Mouse (Mus musculus): Measurements from ENCODE around the gene Zfp36l3. TPM values are rescaled to one million over a fixed set of nuclear protein-coding genes. Genes with fewer than 3 reads are reported as not detected.
"Not testable (repeated sequence)": the region's sequence is repeated elsewhere in the genome, so short reads cannot be mapped to it uniquely, and the experiment has no call there.

The Zfp36l3 gene
- not detected for total RNA-seq (2021)
- long read RNA-seq, experiment 1, result 0 reads
- long read RNA-seq, experiment 2, result 0 reads

DNA sequence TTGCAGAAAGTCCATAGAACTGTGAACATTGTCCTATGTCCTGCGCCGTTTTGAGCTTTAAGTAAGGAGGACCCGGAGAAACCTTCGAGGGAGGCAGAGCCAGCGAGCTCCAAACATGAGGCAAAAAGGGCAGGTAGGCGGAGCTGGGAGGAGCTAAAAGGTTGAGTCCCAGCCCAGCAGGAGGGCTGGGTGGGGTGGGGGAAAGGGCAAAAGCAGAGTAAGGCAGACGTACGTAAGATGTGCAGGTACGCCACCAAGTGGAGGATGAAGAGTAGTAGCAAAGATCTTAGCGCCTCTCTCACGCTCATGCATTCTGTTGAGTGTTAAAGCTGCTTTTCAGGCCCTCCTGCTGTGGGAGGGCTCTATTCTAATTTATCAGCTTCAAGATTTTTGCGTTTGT lies at the start of gene Zfp36l3:
Zfp36l3 (minus strand) TSS at position 119 of the 400 bp plus-strand sequence.
- no peak for DNase-seq
- intact Hi-C loops (cut with DNase I), result no loop called here

DNA sequence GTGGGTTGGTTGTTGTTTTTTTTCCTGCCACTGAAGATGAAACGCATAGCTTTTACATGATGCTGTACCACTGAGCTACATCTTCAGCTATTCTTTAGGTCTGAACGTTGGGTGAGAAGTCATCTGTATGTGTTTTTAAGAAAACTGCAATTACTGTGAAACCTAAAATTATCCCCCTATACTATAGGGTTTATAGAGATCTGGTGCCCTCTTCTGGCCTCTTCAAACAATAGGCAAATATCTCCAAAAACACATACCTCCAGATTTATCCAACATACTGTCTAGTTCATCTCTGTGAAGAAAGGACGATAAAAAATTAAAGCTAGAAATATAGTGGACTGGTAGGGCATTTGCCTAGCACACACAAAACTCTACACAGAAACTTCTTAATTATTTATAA lies 22.9 kb upstream of the Zfp36l3 start:
- no peak for DNase-seq
- intact Hi-C loops (cut with DNase I), result loop anchor here (5.0 kb wide), 1 partner anchor 367 kb away; the partner anchor contains the start of gene Etd

DNA sequence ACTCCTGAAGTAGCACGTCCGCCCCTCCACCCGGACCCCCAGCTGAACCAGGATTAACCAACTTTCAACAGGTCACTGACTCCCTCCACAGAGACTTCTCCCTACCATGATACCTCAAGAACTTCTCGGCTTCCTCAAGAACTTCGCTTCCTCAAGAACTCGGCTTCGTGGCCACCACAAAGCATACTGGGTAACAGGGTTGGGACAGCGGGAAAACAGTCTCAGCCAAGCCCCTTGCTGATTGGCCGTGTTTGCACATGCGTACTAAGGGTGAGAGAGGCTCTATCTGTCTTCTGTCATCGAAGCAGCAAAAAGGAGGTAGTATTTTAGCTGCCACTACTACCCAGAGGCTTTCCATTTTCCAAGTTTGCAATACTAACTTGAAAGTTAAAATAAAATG lies 21.3 kb upstream of the Zfp36l3 start, which contains the start of gene Xlr:
Xlr (minus strand) TSS at position 188 of the 400 bp plus-strand sequence.
- not testable (repeated sequence) for DNase-seq
- intact Hi-C loops (cut with DNase I), result loop anchor here (5.0 kb wide), 1 partner anchor 365 kb away; the partner anchor contains the start of gene Etd

DNA sequence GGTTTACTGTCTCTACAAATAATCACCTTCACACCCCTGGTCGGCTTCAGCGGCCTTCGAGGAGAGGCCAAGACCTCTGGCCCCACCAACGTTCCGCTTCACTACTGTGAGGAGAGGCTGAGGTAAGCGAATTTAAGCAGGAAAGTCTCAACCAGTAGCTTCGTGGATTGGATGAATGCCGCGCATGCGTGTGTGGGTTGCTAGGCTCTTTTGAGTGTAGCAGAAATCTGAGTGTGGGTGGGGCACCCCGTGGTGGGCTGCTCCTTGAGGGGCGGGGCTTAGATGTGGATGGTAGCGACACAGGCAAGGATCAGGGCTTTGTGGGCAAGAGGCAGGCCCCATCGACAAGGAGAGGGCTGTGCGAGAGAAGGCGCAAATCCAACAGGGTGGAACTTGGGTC lies 18.5 kb downstream of the Zfp36l3 start, which contains the start of gene 1700013H16Rik:
1700013H16Rik (minus strand) TSS at position 96 of the 400 bp plus-strand sequence.
- intact Hi-C loops (cut with DNase I), result no loop called here
- no peak for DNase-seq

DNA sequence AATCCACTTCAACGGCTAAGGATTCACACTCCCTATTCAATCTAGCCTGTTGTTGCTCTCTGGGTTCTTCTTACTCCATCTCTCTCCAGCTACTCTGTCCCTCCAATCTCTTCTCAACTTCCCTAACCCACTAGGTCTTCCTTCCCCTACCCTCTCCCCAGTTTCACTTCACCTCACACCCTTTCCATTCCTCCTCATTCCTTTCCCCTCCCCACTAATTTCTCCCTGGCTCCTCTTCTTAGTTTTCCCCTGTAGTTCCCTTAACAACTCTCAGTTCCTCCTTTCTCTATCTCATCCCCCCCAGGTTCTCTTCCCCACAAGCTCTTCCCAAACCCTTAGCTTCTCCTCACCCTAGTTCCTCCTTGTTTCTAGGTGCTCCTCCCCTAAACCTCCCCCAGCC lies 23.3 kb downstream of the Zfp36l3 start:
- intact Hi-C loops (cut with DNase I), result no loop called here
- DNase-seq, result no peak

DNA sequence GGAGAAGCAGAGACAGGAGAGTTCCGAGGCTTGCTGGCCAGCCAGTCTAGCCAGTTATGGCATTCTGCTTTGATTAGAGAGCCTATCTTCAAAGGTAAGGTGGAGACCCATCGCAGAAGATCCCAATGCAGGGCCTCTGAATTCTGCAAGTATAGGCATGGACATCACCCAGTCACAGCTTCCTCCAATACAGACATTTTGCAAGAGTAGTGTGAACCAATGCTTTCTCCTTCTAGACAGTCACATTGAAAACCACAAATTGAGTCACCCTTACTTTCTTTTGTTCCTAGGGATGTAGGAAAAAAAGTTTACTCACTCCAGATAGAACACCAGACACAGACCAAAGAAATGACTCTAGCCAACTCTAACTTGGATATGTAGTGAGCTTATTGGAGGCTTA lies 47.2 kb downstream of the Zfp36l3 start:
- intact Hi-C loops (cut with DNase I), result no loop called here
- no peak for DNase-seq

DNA sequence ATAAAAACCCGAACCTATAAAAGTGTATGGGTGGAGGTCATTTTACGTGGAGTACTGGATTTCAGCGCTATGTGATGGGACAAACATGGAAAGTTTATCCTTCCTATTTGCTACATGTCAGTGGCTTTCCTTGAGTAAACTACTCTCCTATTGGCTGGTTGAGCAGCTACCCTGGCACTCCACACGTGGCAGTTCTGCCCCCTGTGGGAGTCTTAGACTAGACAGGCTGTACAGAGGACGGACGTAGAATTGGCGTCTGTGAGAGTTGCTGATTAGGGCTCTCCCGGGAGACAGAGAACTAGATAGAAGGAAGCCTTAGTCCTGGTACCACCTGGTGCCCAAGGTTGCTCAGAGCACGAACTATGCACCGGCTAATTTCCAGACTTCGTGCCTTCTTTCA lies 51.6 kb downstream of the Zfp36l3 start, which contains the start of gene 4930502E18Rik:
4930502E18Rik (plus strand) TSS at position 231 of the 400 bp plus-strand sequence.
- no peak for DNase-seq
- intact Hi-C loops (cut with DNase I), result no loop called here

Other genes with a start within 250 kb of the Zfp36l3 start
- 10 to 100 TPM; 18.9 to 27.0 TPM for gene Rtl8c, start 168.4 kb downstream of the Zfp36l3 start, total RNA-seq (2021)
- gene Gm14597, start 167.4 kb downstream of the Zfp36l3 start, total RNA-seq (2021), result not detected
- gene Rtl8a, start 132.7 kb downstream of the Zfp36l3 start, total RNA-seq (2021), result 100 to 1,000 TPM; 180 to 183 TPM
- gene Rtl8b, start 106.0 kb downstream of the Zfp36l3 start, total RNA-seq (2021), result 100 to 1,000 TPM in 1 of 2 experiments, 10 to 100 TPM in 1; 95.2 to 139 TPM
- not detected for gene 4930502E18Rik, start 51.6 kb downstream of the Zfp36l3 start, total RNA-seq (2021)
- not detected for gene 1700013H16Rik, start 18.6 kb downstream of the Zfp36l3 start, total RNA-seq (2021)
- gene Xlr, start 21.3 kb upstream of the Zfp36l3 start, total RNA-seq (2021), result 1 to 10 TPM in 1 of 2 experiments, under 1 TPM in 1; 1.00 to 1.9 TPM

Data from heart, postnatal 14 days (tissue).